Mouse (Mus musculus) right cerebral cortex, postnatal 14 days (tissue): ENCODE measurements around the gene Lrrc3b.

ENCODE experiments used
- DNase-seq: peaks from one replicate; pipeline ENCODE4 v3.0.0; 2022

Gene Lrrc3b

DNA sequence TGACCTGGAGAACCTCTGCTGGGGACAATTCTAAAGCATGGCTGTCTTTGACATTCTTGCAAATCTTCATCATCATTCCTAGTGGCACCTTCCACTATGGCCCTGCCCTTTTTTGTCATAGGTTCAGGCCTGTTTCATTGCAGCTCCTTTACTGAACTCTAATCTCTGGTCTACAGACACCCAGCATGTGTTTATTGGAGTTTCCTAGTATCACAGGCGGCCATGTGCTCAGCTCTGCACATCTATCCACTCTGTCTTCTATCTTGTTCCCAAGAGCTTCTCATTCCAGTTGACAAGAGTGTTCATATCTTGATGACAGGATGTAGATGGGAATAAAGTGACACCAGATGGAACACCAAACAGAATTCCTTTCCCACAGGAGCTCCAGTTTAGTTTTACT is 108.6 kb downstream of the Lrrc3b start:
- no peak for DNase-seq

DNA sequence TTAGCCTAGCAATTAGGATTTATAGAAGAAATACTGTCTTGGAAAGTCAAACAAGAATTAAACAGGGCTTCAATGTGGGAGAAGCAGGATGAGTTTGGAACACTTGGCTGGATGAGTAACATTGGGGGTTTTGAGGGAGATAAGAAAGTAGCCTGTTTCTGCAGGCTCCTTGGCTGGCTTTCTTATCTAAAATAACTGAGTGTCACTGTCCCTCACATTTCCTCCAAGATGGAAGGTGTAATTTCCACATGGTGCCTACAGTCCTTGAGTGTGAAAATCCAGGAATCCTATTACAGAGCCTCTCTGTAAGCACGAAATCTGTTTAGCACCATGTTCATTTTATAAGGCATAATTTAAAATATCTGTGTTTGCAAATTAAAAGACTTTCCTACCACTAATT is 112.9 kb downstream of the Lrrc3b start:
- no peak for DNase-seq

DNA sequence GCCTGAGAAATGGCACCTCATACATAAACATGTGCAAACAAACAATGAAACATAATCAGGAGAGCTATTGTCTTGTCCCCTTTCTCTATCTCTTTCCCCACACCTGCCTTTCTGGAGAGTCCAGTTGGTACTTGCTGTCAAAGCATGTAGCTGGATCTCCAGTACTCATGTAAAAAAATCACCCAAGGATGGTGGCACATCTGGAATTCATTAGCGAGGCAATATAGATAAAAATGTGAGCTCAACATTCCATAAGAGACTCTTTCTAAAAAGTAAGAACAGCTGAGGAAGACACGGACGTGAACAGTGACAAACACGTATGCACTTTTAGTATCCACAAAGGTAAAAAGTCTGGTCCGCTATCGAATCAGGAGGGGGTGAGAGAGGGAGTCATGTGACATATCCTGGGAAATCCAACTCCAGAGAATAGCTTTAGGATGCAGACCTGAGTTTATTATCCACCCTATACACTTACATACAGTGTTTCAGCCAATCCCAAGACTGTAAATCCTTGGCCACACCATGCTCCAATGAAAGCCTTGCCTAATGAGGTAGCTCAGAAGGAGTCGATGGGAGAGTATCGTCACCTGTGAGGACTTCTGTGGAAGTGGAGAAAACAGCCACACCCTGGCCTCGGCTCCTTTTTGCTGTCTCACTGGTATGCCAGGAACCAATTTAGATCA is 116.2 kb downstream of the Lrrc3b start:
- DNase-seq: no peak

- no peak for DNase-seq
Observed at GRCm38 (mm10) chr14:15319399-15319915, 119.3 kb downstream of the Lrrc3b start.

DNA sequence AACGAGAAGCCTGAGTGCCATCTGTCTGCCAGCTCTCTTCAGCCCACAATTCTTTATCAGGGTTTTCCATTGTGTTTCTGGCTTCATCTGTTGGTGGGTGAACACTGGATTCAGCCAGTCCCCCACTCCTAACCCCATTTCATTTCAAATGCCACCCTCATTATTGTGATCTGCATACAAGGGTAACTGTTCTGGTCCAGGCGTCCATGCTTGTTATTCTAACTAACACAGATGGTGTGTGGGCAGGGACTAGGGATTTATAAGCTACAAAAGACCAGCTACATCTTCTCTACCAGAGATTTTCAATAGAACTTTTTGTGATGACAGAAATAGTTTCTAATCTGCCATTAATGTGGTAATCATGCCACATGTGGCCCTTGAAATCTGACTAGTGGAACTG is 130.2 kb downstream of the Lrrc3b start:
- DNase-seq: no peak
